Mouse (Mus musculus): ENCODE measurements around the gene Hdac5.

- TF ChIP-seq MYC (IDR thresholded peaks at IDR 0.05; ENCODE audit: low read depth, low read length) (no peak), CTCF (IDR thresholded peaks at IDR 0.05 in 2 of 3, conservative IDR thresholded peaks at IDR 0.05 in 1 of 3; ENCODE audit: control insufficient read depth in 1 of 3, insufficient read depth in 1 of 3, low read depth in 2 of 3, low read length in 3 of 3, poor library complexity in 1 of 3, severe bottlenecking in 1 of 3) (no peak), MXI1 (IDR thresholded peaks at IDR 0.05; ENCODE audit: low read depth, low read length) (peak; percentile 50; the same call in 1 of the 2 replicates), ZNF384 (IDR thresholded peaks at IDR 0.05; ENCODE audit: low read depth, low read length) (no peak), POLR2A (IDR thresholded peaks at IDR 0.05; ENCODE audit: control insufficient read depth in 1 of 2, insufficient read depth in 1 of 2, low read depth in 1 of 2, low read length in 2 of 2, poor library complexity in 1 of 2) (peak; percentile 26 to 46; a peak in 2 of 4 replicates), KAT2A (conservative IDR thresholded peaks at IDR 0.05; ENCODE audit: low read depth, low read length) (no peak), POLR2AphosphoS5 (IDR thresholded peaks at IDR 0.05; ENCODE audit: borderline replicate concordance, low read depth, low read length) (no peak), SMC3 (IDR thresholded peaks at IDR 0.05; ENCODE audit: low read depth, low read length) (no peak), MAFK (IDR thresholded peaks at IDR 0.05; ENCODE audit: borderline replicate concordance, low read depth, low read length) (no peak), HCFC1 (IDR thresholded peaks at IDR 0.05; ENCODE audit: low read depth, low read length) (peak; percentile 42), CHD2 (IDR thresholded peaks at IDR 0.05; ENCODE audit: low read length) (no peak), TAL1 (IDR thresholded peaks at IDR 0.05; ENCODE audit: low read length) (no peak), E2F4 (IDR thresholded peaks at IDR 0.05; ENCODE audit: borderline replicate concordance, low read depth, low read length) (no peak), GABPA (IDR thresholded peaks at IDR 0.05; ENCODE audit: low read depth, low read length) (no peak)
These were observed 84.4 kb downstream of the Hdac5 start, which contains the start of gene Nags for GRCm38 (mm10) chr11:102145471-102146001.
